Mouse (Mus musculus) spleen, adult 2 months (tissue): ENCODE data around the gene Trf. TPM values are rescaled to one million over a fixed set of nuclear protein-coding genes. Genes with fewer than 3 reads are reported as not detected.
"Not testable (repeated sequence)": the region's sequence is repeated elsewhere in the genome, so short reads cannot be mapped to it uniquely, and the experiment has no call there.

Experiments used
- DNase-seq, 2 experiments: peaks; one replicate each; pipeline versions ENCODE4 v3.0.0 to v3.0.0-alpha.2; 2012 to 2021; ENCODE audit warnings: low spot score in 2 of 2, low read depth in 1 of 2
- H3K27ac ChIP-seq: fragments of 200-500 bp; 2 replicates; pipeline ENCODE4 v1.5.1; 2012; ENCODE audit warnings: low read length, inconsistent platforms; ENCODE audit not compliant: insufficient read depth
- H3K27me3 ChIP-seq: fragments of 200-500 bp; 2 replicates; pipeline ENCODE4 v1.6.1; 2012; ENCODE audit warnings: mild to moderate bottlenecking, moderate library complexity, low read length, inconsistent platforms; ENCODE audit not compliant: control insufficient read depth, insufficient read depth
- H3K36me3 ChIP-seq: fragments of 200-500 bp; 2 replicates; pipeline ENCODE4 v1.6.1; 2012; ENCODE audit warnings: mild to moderate bottlenecking, low read length, inconsistent platforms; ENCODE audit not compliant: control insufficient read depth, insufficient read depth
- H3K4me1 ChIP-seq: fragments of 200-500 bp; 2 replicates; pipeline ENCODE4 v1.6.1; 2011; ENCODE audit warnings: inconsistent platforms; ENCODE audit not compliant: control insufficient read depth, insufficient read depth, insufficient read length
- H3K4me3 ChIP-seq: fragments of 200-500 bp; 2 replicates; pipeline ENCODE4 v1.5.1; 2011; ENCODE audit warnings: mild to moderate bottlenecking, inconsistent platforms; ENCODE audit not compliant: insufficient read depth, insufficient read length; ENCODE audit errors: extremely low read depth
- CTCF ChIP-seq: fragments of 200-500 bp; IDR thresholded peaks from 2 replicates; pipeline ENCODE4 v1.5.1; 2011; ENCODE audit warnings: mild to moderate bottlenecking, inconsistent platforms; ENCODE audit not compliant: insufficient read depth, insufficient read length, insufficient replicate concordance; ENCODE audit errors: extremely low read depth
- POLR2A ChIP-seq: fragments of 200-500 bp; IDR thresholded peaks from 2 replicates; pipeline ENCODE4 v1.6.1; 2011; ENCODE audit warnings: low read depth, low read length, inconsistent platforms
- WGBS: fragments of 180-500 bp; shearing (Covaris S2); methylation state at CpG from one replicate; pipeline ENCODE4 v1.1.7; 2018; 5-methylcytosine and 5-hydroxymethylcytosine counted together
- polyA plus RNA-seq: library from polyadenylated mRNA; depleted of rRNA; stranded (reverse); fragments of >200 nt; gene quantifications from 2 replicates; pipeline ENCODE4 v1.2.3, GENCODE M21; 2012

The Trf gene
- polyA plus RNA-seq, 1 experiment: 259 TPM

GRCm38 (mm10) chr9:103180807-103181565 is 49.3 kb downstream of the Trf start:
- H3K36me3 ChIP-seq: no peaks in the 10 kb centered on the region
- no peaks in the 10 kb centered on the region for H3K27me3 ChIP-seq
- H3K4me3 ChIP-seq: peak overlapping the region; percentile 58
- no peak; the same call in 1 of the 2 replicates for TF ChIP-seq POLR2A
- no peak for TF ChIP-seq CTCF
- H3K27ac ChIP-seq: no peak overlapping the region
- 4% methylated on average over 20 of the region's 20 CpGs for WGBS
- no peaks in the 10 kb centered on the region; the same call in 1 of the 2 replicates for H3K4me1 ChIP-seq
- peak; percentile 36 to 74 for DNase-seq

DNA sequence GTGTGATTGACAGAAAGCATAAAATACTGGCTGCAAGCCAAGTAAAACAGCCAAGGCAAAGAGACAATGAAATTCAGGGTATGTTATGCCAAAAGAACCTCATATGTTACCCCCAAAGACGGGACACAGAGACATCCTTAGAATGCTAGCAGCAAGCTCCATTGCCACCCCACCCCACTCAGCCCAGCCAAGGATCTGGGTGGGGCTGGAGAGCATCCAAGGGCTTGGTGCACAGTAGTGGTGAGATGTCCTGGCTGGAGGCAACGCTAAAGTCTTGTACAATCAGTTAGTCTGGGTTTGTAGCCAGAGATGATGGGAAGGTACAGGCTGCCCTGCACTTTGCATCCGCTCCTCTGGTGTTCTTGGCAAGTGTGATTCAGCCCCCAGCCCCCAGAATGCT is 49.9 kb downstream of the Trf start:
- WGBS: 70% methylated on average over 3 of the region's 3 CpGs
- Histone ChIP-seq H3K4me3 (no peak overlapping the region), H3K27me3 (no peaks in the 10 kb centered on the region), H3K4me1 (no peaks in the 10 kb centered on the region; the same call in 1 of the 2 replicates), H3K27ac (no peak overlapping the region), H3K36me3 (no peaks in the 10 kb centered on the region)
- TF ChIP-seq POLR2A (no peak), CTCF (no peak)
- no peak for DNase-seq

DNA sequence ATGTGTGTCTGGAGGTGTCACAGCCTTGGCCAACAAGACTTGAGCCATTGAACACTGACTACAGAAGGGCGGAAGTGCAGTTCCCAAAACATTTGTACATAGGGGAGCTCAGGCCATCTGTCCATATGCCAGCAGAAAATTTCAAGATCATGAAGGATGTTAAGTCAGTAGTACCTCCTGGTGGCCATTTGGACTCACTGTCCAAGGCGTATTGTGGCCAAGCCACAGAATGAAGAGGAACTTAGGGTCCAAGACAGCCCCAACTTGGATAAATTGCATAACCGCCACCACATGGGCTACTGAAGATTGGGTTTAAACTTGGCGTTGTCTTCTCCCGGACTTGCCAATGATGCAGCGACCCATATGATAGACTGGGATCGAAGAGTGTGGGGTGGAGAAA is 54.6 kb downstream of the Trf start:
- H3K27ac ChIP-seq: no peak overlapping the region
- TF ChIP-seq POLR2A: no peak
- no peak for TF ChIP-seq CTCF
- no peaks in the 10 kb centered on the region for H3K36me3 ChIP-seq
- no peak for DNase-seq
- 91% methylated on average over 7 of the region's 7 CpGs for WGBS
- H3K4me1 ChIP-seq: no peaks in the 10 kb centered on the region
- H3K27me3 ChIP-seq: no peaks in the 10 kb centered on the region
- no peak overlapping the region for H3K4me3 ChIP-seq

DNA sequence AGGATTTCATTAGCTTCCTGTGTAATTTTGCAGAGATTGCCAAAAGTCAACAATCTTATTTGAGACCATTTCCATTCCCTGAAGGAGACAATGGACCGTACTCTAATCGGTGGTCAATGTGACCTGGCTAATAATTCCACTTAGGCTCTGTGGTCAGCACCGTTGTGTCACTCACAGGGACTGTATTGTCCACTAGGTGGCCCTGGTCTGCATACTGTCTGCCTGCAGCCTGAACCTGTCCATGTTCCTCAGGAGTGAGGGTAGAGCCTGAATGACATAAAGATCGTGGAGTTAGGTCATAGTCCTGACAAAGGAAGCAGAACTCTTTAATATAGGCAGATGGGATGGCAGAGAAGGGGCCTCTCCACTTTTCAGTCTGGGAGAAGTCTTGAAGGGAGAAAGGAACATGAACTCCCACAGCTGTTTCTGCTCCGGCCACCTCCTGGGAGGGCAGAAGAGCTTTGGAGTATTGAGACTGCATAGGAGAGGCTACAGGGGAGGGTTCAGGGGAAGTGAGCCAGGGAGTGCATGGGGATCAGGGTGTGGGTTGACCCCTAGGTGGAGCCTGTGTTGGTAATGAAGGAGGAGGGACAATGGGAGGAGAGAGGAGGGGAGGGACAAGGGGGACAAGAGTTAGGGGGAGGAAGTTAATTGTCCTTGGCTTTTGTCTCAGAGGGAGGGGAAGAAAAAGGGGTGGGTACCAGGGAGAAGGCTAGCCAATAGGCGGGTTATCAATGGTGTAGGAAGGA is 55.3 kb downstream of the Trf start:
- 63% methylated on average over 6 of the region's 6 CpGs for WGBS
- DNase-seq: no peak
- no peak overlapping the region for H3K27ac ChIP-seq

DNA sequence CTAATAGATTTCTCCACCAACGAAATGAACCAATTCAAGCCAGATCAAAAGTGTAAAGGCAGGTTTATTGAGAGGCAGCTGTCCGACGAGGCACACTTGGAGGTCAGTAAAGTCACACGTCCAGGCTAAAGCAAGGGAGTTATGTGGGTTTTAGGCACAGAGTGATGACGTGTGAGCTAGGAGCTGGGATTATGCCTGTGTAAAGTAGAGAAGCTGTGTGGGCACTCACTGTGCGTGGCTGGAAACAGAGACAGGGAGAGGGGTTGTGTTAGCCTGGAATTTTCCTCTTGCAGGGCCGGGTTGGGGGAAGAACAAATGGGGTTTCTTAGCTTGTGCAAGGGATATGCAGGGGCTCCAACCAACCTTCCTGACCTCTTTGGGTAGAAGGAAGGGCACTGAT is 61.5 kb downstream of the Trf start:
- WGBS: 87% methylated on average over 7 of the region's 7 CpGs
- H3K27me3 ChIP-seq: no peaks in the 10 kb centered on the region
- no peaks in the 10 kb centered on the region for H3K4me1 ChIP-seq
- no peak for TF ChIP-seq POLR2A
- no peak for TF ChIP-seq CTCF
- H3K27ac ChIP-seq: no peak overlapping the region
- no peak overlapping the region for H3K4me3 ChIP-seq
- H3K36me3 ChIP-seq: no peaks in the 10 kb centered on the region
- DNase-seq: no peak

More for the DNA sequence above, 55.3 kb downstream of the Trf start:
- Histone ChIP-seq H3K4me1 (no peaks in the 10 kb centered on the region), H3K4me3 (no peak overlapping the region), H3K36me3 (no peaks in the 10 kb centered on the region), H3K27me3 (no peaks in the 10 kb centered on the region)
- no peak for TF ChIP-seq POLR2A
- TF ChIP-seq CTCF: peak; percentile 31; the same call in 1 of the 2 replicates

DNA sequence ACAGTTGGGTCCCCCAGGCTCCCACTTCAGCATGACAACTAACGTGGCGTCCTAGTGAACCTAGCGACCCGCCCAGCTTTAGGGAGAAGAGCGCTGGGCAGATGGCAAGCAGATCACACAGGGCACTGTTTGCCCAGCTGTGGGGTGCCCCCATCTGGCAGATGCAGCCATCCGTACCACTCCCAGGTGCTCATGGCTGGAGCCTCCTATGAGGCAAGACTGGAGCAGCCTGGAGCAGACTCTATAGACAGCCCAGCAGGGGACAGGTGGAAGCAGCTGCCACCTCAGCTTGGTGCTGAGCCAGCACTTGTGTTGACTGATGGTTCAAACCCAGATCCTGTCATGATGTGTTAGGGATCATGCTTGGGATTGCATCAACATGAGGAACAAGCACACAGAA is 62.2 kb downstream of the Trf start:
- Histone ChIP-seq H3K4me3 (no peak overlapping the region), H3K36me3 (no peaks in the 10 kb centered on the region), H3K4me1 (no peaks in the 10 kb centered on the region), H3K27me3 (no peaks in the 10 kb centered on the region), H3K27ac (no peak overlapping the region)
- no peak for DNase-seq
- 82% methylated on average over 6 of the region's 6 CpGs for WGBS
- TF ChIP-seq POLR2A (no peak), CTCF (no peak)

DNA sequence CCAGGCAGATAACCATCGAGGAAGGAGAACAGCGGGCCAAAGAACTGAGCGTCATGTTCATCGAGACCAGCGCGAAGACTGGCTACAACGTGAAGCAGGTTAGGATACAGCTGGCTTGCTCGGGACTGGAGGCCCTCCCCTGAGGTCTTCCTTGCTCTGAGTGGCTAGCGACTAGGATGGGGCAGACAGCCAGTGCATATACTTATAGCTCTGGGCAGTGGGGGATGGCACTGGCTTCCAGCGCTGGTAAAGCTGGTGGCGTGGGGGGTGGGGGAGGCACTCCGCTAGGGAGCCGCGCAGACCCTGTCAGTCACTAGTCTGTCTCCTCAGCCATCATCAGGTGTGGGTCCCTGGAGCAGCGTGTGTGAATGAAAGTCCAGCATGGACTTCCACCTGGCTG is 66.4 kb downstream of the Trf start:
- no peaks in the 10 kb centered on the region for H3K27me3 ChIP-seq
- H3K27ac ChIP-seq: no peak overlapping the region
- DNase-seq: no peak
- 86% methylated on average over 15 of the region's 15 CpGs for WGBS
- H3K4me1 ChIP-seq: no peaks in the 10 kb centered on the region
- H3K36me3 ChIP-seq: no peaks in the 10 kb centered on the region
- TF ChIP-seq CTCF (no peak), POLR2A (no peak)
- H3K4me3 ChIP-seq: no peak overlapping the region

- not testable (repeated sequence) for H3K36me3 ChIP-seq, H3K4me1 ChIP-seq, H3K4me3 ChIP-seq, H3K27me3 ChIP-seq, H3K27ac ChIP-seq, DNase-seq
- 88% methylated on average over 7 of the region's 7 CpGs for WGBS
These were observed 75.1 kb downstream of the Trf start for GRCm38 (mm10) chr9:103155158-103155557.
